Mouse (Mus musculus): ENCODE measurements around the gene Phox2b. TPM values are rescaled to one million over a fixed set of nuclear protein-coding genes. Genes with fewer than 3 reads are reported as not detected.
A peak's percentile ranks its signal among the peaks of the same experiment; 100 is the strongest.

Phox2b gene
- polyA plus RNA-seq, 1 experiment from 2014 or later, result 41.6 TPM

DNA sequence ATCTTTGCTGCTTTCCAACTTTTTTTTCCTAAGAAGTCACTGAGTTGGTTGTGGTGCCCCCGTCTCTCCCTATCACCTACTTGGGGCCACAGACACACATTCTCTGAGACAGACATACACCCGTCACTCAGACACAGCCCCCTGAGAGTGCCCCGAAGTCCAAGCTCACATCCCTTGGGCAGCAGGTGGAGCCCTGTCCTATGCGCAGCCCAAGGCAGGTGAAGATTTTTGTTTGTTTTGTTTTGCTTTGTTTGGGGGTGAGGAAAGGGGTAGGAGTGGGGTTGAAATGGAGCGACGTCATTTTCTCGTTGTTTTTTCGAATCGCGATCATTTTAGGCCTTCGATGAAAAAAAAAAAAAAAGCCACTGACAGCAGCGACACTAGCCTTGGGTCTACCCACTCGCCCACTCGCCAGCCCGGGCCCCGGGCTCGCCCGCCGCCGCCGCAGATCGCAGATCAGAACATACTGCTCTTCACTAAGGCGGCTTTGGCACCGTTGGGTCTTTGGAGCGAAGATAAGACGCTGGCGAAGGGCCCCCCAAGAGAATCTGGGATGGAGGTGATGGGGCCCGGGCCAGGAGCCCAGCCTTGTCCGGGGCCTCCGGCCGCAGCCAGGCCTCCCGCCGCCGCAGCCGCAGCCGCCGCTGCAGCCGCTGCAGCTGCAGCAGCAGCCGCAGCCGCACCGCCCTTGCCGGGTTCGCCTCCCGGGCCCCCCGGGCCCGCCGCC, 3.3 kb downstream of the Phox2b start:
- no peaks in the 10 kb centered on the region for H3K36me3 ChIP-seq (ENCODE audit: control insufficient read depth, insufficient read depth, low read length)
- under 1% methylated on average over 44 of the region's 47 CpGs for WGBS
- no peaks in the 10 kb centered on the region for H3K9me3 ChIP-seq (ENCODE audit: control insufficient read depth, low read length)
- H3K4me1 ChIP-seq (replicated peaks; ENCODE audit: control insufficient read depth, insufficient read depth, low read length), result no peaks in the 10 kb centered on the region
- DNase-seq (ENCODE audit: low spot score) (peak; percentile 64), ATAC-seq (replicated peaks; ENCODE audit: low FRiP score, low TSS enrichment, low read depth) (no peak)
- H3K4me2 ChIP-seq (ENCODE audit: low read length), result peak overlapping the region; percentile 39
- H3K4me3 ChIP-seq (ENCODE audit: low read depth, low read length), result peak overlapping the region; percentile 34
- H3K9ac ChIP-seq (ENCODE audit: low read length), result peak overlapping the region; percentile 53
- H3K27me3 ChIP-seq (replicated peaks; ENCODE audit: control insufficient read depth, insufficient read depth, low read length), result peaks cover 100% of the 10 kb centered on the region
- H3K27ac ChIP-seq (ENCODE audit: low read depth), result peak overlapping the region; percentile 64; the same call in 1 of the 2 replicates

DNA sequence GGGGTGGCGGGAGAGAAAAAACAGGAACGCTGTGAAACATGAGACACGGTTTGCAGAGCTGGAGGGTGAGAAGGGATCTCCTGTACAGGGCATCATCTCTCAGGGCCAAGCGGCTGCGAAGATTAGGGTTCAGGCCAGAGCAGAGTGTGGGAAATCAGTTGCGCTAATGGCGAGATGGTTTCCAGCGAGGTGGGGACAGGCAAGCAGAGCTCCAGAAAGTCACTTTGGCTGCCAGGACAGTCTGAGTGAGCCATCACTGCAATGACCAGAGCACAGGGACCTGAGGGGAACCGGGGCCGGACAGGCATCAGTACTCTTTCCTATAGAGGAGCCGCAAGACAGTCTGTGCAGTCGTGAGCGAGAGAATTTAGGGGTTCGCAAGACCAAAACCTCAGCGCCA, 3.9 kb downstream of the Phox2b start:
- DNase-seq (ENCODE audit: low spot score) (peak; percentile 67), ATAC-seq (replicated peaks; ENCODE audit: low FRiP score, low TSS enrichment, low read depth) (no peak)
- Histone ChIP-seq H3K4me2 (ENCODE audit: low read length) (no peak overlapping the region), H3K27me3 (replicated peaks; ENCODE audit: control insufficient read depth, insufficient read depth, low read length) (peaks cover 100% of the 10 kb centered on the region), H3K36me3 (ENCODE audit: control insufficient read depth, insufficient read depth, low read length) (no peaks in the 10 kb centered on the region), H3K9ac (ENCODE audit: low read length) (peak overlapping the region; percentile 53), H3K9me3 (ENCODE audit: control insufficient read depth, low read length) (no peaks in the 10 kb centered on the region), H3K4me1 (replicated peaks; ENCODE audit: control insufficient read depth, insufficient read depth, low read length) (no peaks in the 10 kb centered on the region), H3K27ac (ENCODE audit: low read depth) (peak overlapping the region; percentile 64), H3K4me3 (ENCODE audit: low read depth, low read length) (peak overlapping the region; percentile 34)
- under 1% methylated on average over 15 of the region's 15 CpGs for WGBS

DNA sequence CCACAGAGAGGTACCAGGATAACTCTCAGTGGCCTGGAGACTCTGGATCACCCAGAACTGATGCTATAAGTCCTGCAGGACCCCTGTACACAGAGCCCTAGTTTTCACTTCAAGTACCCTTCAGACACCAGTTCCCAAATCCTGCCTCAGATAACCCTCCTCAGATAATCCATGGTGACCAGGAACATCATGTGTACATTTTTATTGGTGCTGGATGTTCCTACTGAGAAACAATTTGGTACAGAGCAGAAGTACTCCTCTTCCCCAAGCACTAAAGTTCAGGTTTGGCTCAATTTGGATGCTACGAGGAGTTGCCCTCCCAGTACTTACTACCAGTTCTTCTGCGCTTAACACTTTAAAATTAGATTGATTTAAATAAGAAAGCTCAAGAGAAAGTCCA, 5.1 kb downstream of the Phox2b start:
- no peaks in the 10 kb centered on the region for H3K36me3 ChIP-seq (ENCODE audit: control insufficient read depth, insufficient read depth, low read length)
- H3K4me1 ChIP-seq (replicated peaks; ENCODE audit: control insufficient read depth, insufficient read depth, low read length), result no peaks in the 10 kb centered on the region
- ATAC-seq (replicated peaks; ENCODE audit: low FRiP score, low TSS enrichment, low read depth) (no peak), DNase-seq (ENCODE audit: low spot score) (no peak)
- 9% methylated on average over 2 of the region's 2 CpGs for WGBS
- peak overlapping the region; percentile 20; the same call in 1 of the 2 replicates for H3K4me2 ChIP-seq (ENCODE audit: low read length)
- H3K27me3 ChIP-seq (replicated peaks; ENCODE audit: control insufficient read depth, insufficient read depth, low read length), result peaks cover 100% of the 10 kb centered on the region
- peak overlapping the region; percentile 8; the same call in 1 of the 2 replicates for H3K4me3 ChIP-seq (ENCODE audit: low read depth, low read length)
- no peaks in the 10 kb centered on the region for H3K9me3 ChIP-seq (ENCODE audit: control insufficient read depth, low read length)
- H3K27ac ChIP-seq (ENCODE audit: low read depth), result 0 out of 2 replicates have a peak overlapping the region, but pooled peaks have one; percentile 5
- H3K9ac ChIP-seq (ENCODE audit: low read length), result no peak overlapping the region

DNA sequence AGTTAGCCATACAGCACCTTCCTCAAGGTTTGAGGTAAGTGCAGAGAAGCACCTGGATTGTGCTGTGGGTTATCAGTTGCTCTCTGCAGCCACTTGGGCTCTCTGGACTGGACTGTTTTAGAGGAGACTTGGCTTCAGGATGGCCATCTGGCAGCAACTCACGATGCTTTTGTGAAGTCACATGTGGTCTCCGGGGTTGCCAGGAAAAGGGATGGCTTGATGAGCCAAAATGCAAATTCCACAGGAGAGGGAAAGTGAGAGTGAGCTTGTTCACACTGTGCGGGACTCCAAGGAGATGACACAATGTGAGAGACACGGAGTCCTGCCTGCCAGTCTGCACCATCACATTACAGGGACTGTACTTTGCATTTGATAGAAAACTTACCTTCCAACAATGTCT, 7.3 kb downstream of the Phox2b start:
- Histone ChIP-seq H3K27ac (ENCODE audit: low read depth) (no peak overlapping the region), H3K27me3 (replicated peaks; ENCODE audit: control insufficient read depth, insufficient read depth, low read length) (peaks cover 89% of the 10 kb centered on the region), H3K36me3 (ENCODE audit: control insufficient read depth, insufficient read depth, low read length) (no peaks in the 10 kb centered on the region), H3K4me3 (ENCODE audit: low read depth, low read length) (no peak overlapping the region), H3K9me3 (ENCODE audit: control insufficient read depth, low read length) (no peaks in the 10 kb centered on the region), H3K4me2 (ENCODE audit: low read length) (no peak overlapping the region), H3K9ac (ENCODE audit: low read length) (no peak overlapping the region), H3K4me1 (replicated peaks; ENCODE audit: control insufficient read depth, insufficient read depth, low read length) (no peaks in the 10 kb centered on the region)
- ATAC-seq (replicated peaks; ENCODE audit: low FRiP score, low TSS enrichment, low read depth) (no peak), DNase-seq (ENCODE audit: low spot score) (no peak)
- 24% methylated on average over 4 of the region's 4 CpGs for WGBS

DNA sequence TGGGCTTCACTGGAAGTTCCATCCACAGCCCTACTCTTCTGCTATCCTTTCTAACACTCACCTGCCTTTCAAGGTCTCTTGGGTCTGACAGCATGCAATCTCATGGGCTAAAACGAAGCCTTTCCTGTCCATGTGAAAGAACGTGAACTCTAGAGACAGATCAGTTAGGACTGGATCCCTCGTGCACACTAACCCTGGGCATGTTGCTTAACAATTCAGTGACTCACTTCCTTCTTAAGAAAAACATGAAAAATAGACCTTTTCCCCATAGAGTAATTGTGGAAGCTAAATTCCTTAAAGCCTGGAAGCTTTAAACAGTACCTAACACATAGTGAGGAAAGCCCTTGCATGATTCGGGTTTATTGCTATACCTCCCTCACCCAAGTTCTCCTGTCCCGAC, 8.2 kb downstream of the Phox2b start:
- Histone ChIP-seq H3K9me3 (ENCODE audit: control insufficient read depth, low read length) (no peaks in the 10 kb centered on the region), H3K4me3 (ENCODE audit: low read depth, low read length) (no peak overlapping the region), H3K4me2 (ENCODE audit: low read length) (no peak overlapping the region), H3K4me1 (replicated peaks; ENCODE audit: control insufficient read depth, insufficient read depth, low read length) (no peaks in the 10 kb centered on the region), H3K36me3 (ENCODE audit: control insufficient read depth, insufficient read depth, low read length) (no peaks in the 10 kb centered on the region), H3K9ac (ENCODE audit: low read length) (no peak overlapping the region), H3K27me3 (replicated peaks; ENCODE audit: control insufficient read depth, insufficient read depth, low read length) (peaks cover 79% of the 10 kb centered on the region), H3K27ac (ENCODE audit: low read depth) (no peak overlapping the region)
- ATAC-seq (replicated peaks; ENCODE audit: low FRiP score, low TSS enrichment, low read depth) (no peak), DNase-seq (ENCODE audit: low spot score) (no peak)
- 59% methylated on average over 5 of the region's 5 CpGs for whole genome bisulfite sequencing

DNA sequence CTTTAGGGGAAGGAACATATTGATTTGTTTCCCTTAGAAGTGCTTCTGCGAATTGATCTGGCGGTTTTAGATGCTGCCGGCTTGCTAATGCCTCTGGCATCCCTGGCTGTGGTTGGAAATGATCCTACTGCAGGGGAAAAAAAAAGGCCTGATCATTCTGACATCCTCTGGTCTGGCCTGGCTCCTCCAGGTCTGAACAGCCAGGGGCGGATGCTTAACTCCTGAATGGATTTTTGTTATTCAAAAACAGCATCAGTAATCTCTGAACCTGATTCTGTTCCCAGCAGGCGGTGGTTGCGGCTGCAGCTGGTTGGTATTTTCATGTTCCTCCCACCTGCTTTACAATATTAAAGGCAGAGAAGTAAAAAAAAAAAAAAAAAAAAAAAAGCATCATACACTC, 16.0 kb downstream of the Phox2b start:
- H3K9me3 ChIP-seq (ENCODE audit: control insufficient read depth, low read length), result no peaks in the 10 kb centered on the region
- H3K4me2 ChIP-seq (ENCODE audit: low read length), result no peak overlapping the region
- no peaks in the 10 kb centered on the region for H3K4me1 ChIP-seq (replicated peaks; ENCODE audit: control insufficient read depth, insufficient read depth, low read length)
- H3K27ac ChIP-seq (ENCODE audit: low read depth), result no peak overlapping the region
- H3K27me3 ChIP-seq (replicated peaks; ENCODE audit: control insufficient read depth, insufficient read depth, low read length), result peaks cover 11% of the 10 kb centered on the region; the same call in 1 of the 2 replicates
- ATAC-seq (replicated peaks; ENCODE audit: low FRiP score, low TSS enrichment, low read depth), result no peak
- 35% methylated on average over 6 of the region's 6 CpGs for WGBS
- no peak for DNase-seq (ENCODE audit: low spot score)
- no peaks in the 10 kb centered on the region for H3K36me3 ChIP-seq (ENCODE audit: control insufficient read depth, insufficient read depth, low read length)
- H3K9ac ChIP-seq (ENCODE audit: low read length), result no peak overlapping the region
- no peak overlapping the region for H3K4me3 ChIP-seq (ENCODE audit: low read depth, low read length)

DNA sequence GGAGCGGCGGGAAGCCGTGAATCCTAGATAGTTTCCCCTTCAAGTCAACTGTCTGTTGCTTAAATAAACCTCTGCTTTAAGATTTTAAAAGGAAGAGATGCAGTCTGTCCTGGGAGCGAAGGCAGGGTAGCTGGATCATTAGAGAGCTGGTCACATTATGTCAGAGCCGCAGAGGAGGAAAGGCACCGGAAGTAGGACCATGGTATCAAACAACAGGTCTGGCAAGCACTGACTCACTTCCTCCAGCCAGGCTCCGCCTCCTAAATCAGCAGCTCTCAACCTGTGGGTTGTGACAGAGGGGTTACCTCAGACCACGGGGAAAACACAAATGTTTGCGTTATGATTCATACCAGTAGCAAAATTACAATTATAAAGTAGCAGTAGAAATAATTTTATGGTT, 35.5 kb downstream of the Phox2b start:
- Histone ChIP-seq H3K27ac (ENCODE audit: low read depth) (no peak overlapping the region), H3K9me3 (ENCODE audit: control insufficient read depth, low read length) (no peaks in the 10 kb centered on the region), H3K9ac (ENCODE audit: low read length) (no peak overlapping the region), H3K4me3 (ENCODE audit: low read depth, low read length) (no peak overlapping the region), H3K4me1 (replicated peaks; ENCODE audit: control insufficient read depth, insufficient read depth, low read length) (no peaks in the 10 kb centered on the region), H3K4me2 (ENCODE audit: low read length) (no peak overlapping the region), H3K36me3 (ENCODE audit: control insufficient read depth, insufficient read depth, low read length) (no peaks in the 10 kb centered on the region), H3K27me3 (replicated peaks; ENCODE audit: control insufficient read depth, insufficient read depth, low read length) (no peaks in the 10 kb centered on the region)
- no peak for DNase-seq (ENCODE audit: low spot score)
- WGBS, result 73% methylated on average over 9 of the region's 9 CpGs
- ATAC-seq (replicated peaks; ENCODE audit: low FRiP score, low TSS enrichment, low read depth), result no peak

DNA sequence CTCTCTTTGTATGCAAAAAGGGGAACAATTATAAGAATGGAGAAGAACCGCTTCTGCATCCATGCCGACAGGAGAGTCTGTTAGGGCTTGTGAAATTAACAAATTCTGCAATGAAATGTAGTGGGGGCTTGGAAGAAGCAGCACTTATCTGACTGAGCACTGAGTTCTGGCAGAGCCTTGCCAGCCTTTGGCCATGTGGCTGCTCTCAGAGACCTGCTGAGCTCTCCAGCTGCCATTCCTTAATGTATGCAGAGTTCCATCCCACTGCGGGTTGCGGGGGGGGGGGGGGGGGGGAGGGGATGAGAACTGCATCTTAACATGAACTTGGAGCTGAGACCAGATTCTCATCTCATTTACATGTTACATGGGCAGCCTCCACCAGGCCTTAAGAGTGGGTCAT, 38.6 kb downstream of the Phox2b start:
- H3K9ac ChIP-seq (ENCODE audit: low read length), result no peak overlapping the region
- no peak overlapping the region for H3K4me2 ChIP-seq (ENCODE audit: low read length)
- no peaks in the 10 kb centered on the region for H3K4me1 ChIP-seq (replicated peaks; ENCODE audit: control insufficient read depth, insufficient read depth, low read length)
- no peaks in the 10 kb centered on the region for H3K36me3 ChIP-seq (ENCODE audit: control insufficient read depth, insufficient read depth, low read length)
- DNase-seq (ENCODE audit: low spot score) (no peak), ATAC-seq (replicated peaks; ENCODE audit: low FRiP score, low TSS enrichment, low read depth) (no peak)
- 54% methylated on average over 3 of the region's 4 CpGs for WGBS
- no peak overlapping the region for H3K27ac ChIP-seq (ENCODE audit: low read depth)
- no peaks in the 10 kb centered on the region for H3K27me3 ChIP-seq (replicated peaks; ENCODE audit: control insufficient read depth, insufficient read depth, low read length)
- H3K4me3 ChIP-seq (ENCODE audit: low read depth, low read length), result no peak overlapping the region
- no peaks in the 10 kb centered on the region for H3K9me3 ChIP-seq (ENCODE audit: control insufficient read depth, low read length)

DNA sequence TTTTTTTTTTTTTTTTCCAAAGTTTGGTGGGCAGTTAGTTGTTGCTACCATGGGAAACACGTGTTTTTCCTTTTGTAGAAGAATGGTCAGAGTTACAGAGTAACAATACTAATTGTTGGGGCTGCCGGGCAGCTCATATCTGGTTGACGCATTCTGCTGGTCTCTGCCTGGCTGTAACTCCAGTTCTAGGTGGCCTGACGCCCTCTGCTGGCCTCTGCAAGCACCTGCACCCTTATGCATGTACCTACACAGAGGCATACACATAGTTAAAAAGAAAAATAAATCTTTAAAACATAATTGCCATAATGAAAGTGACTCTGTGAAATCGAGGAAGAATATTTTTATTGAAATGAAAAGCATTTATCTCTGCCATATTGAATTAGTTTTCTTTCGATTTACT, 41.3 kb downstream of the Phox2b start:
- WGBS, result 87% methylated on average over 6 of the region's 6 CpGs
- no peak overlapping the region for H3K27ac ChIP-seq (ENCODE audit: low read depth)
- ATAC-seq (replicated peaks; ENCODE audit: low FRiP score, low TSS enrichment, low read depth) (no peak), DNase-seq (ENCODE audit: low spot score) (no peak)
- no peak overlapping the region for H3K4me3 ChIP-seq (ENCODE audit: low read depth, low read length)
- no peaks in the 10 kb centered on the region for H3K4me1 ChIP-seq (replicated peaks; ENCODE audit: control insufficient read depth, insufficient read depth, low read length)
- H3K9me3 ChIP-seq (ENCODE audit: control insufficient read depth, low read length), result no peaks in the 10 kb centered on the region
- H3K27me3 ChIP-seq (replicated peaks; ENCODE audit: control insufficient read depth, insufficient read depth, low read length), result no peaks in the 10 kb centered on the region
- H3K36me3 ChIP-seq (ENCODE audit: control insufficient read depth, insufficient read depth, low read length), result no peaks in the 10 kb centered on the region
- no peak overlapping the region for H3K9ac ChIP-seq (ENCODE audit: low read length)
- H3K4me2 ChIP-seq (ENCODE audit: low read length), result no peak overlapping the region

Data from intestine, embryonic 14.5 days (tissue).